Mouse (Mus musculus): ENCODE measurements around the gene Gnb1.

DNA sequence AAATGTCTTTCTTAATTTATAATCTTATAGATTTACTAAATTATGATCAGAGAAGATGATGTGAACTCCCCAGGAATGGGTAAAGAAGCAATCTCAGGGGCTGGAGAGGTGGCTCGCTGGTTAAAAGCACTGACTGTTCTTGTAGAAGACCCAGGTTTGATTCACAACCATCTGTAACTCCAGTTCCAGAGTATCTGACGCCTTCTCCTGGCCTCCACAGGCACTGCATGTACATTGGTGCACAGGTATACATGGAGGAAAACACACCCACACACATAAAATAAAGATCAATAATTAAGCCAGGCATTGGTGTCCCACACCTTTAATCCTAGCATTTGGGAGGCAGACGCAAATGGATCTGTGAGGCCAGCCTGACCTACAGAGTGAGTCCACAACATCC is 48.4 kb upstream of the Gnb1 start:
- no peak for TF ChIP-seq CTCF (IDR thresholded peaks at IDR 0.05; ENCODE audit: low read depth)
- TF ChIP-seq EP300 (IDR thresholded peaks at IDR 0.05; ENCODE audit: low read depth): no peak

Data from liver, embryonic 14.5 days (tissue).